Mouse (Mus musculus) forebrain, embryonic 14.5 days (tissue): ENCODE data around the gene Zmynd15. TPM values are rescaled to one million over a fixed set of nuclear protein-coding genes. Genes with fewer than 3 reads are reported as not detected.

Experiments used
- ATAC-seq: fragments of 200-750 bp; cut with Nextera tagmentation; 2 replicates; pipeline ENCODE4 v1.8.0; 2017; ENCODE audit warnings: mild to moderate bottlenecking, moderate library complexity
- DNase-seq: peaks from one replicate; pipeline ENCODE4 v3.0.0-alpha.2; 2015; ENCODE audit warnings: low spot score
- H3K27ac ChIP-seq: fragments of 300-500 bp; sonication (generic); 2 replicates; pipeline ENCODE4 v1.5.1; 2014; ENCODE audit warnings: low read depth, mild to moderate bottlenecking, control low read depth, low read length, moderate library complexity
- H3K27me3 ChIP-seq: fragments of 300-500 bp; sonication (generic); replicated peaks from 2 replicates; pipeline ENCODE4 v1.6.1; 2014; ENCODE audit warnings: low read length, control low read depth, mixed read lengths; ENCODE audit not compliant: control insufficient read depth, insufficient read depth
- H3K36me3 ChIP-seq: fragments of 300-500 bp; sonication (generic); 2 replicates; pipeline ENCODE4 v1.6.1; 2014; ENCODE audit warnings: low read length, control low read depth; ENCODE audit not compliant: control insufficient read depth, insufficient read depth
- H3K4me1 ChIP-seq: fragments of 300-500 bp; sonication (generic); 2 replicates; pipeline ENCODE4 v1.6.1; 2014; ENCODE audit warnings: antibody characterized with exemption, low read length, control low read depth; ENCODE audit not compliant: control insufficient read depth, insufficient read depth
- H3K4me2 ChIP-seq: fragments of 300-500 bp; sonication (generic); 2 replicates; pipeline ENCODE4 v1.6.1; 2014; ENCODE audit warnings: mild to moderate bottlenecking, control low read depth, low read length
- H3K4me3 ChIP-seq: fragments of 300-500 bp; sonication (generic); 2 replicates; pipeline ENCODE4 v1.5.1; 2014; ENCODE audit warnings: low read depth, low read length, control low read depth
- H3K9ac ChIP-seq: fragments of 300-500 bp; sonication (generic); 2 replicates; pipeline ENCODE4 v1.6.1; 2014; ENCODE audit warnings: mild to moderate bottlenecking, low read length, control low read depth, moderate library complexity
- H3K9me3 ChIP-seq: fragments of 300-500 bp; sonication (generic); replicated peaks from 2 replicates; pipeline ENCODE4 v1.6.1; 2016; ENCODE audit warnings: low read length, control low read depth, mixed read lengths; ENCODE audit not compliant: control insufficient read depth
- WGBS: fragments of 180-500 bp; shearing (Covaris S2); extraction: QIAGEN DNeasy Blood & Tissue Kit; methylation state at CpG from one replicate; pipeline ENCODE4 v1.1.7; 2014; 5-methylcytosine and 5-hydroxymethylcytosine counted together
- polyA plus RNA-seq: library from polyadenylated mRNA; unstranded; fragments of >200 nt; fragmentation: Nextera tagmentation; extraction: Ambion mirVana; gene quantifications from 2 replicates; pipeline ENCODE4 v1.2.1, GENCODE M21; 2014

The Zmynd15 gene
- polyA plus RNA-seq, 1 experiment from 2014 or later: 0.19 TPM

DNA sequence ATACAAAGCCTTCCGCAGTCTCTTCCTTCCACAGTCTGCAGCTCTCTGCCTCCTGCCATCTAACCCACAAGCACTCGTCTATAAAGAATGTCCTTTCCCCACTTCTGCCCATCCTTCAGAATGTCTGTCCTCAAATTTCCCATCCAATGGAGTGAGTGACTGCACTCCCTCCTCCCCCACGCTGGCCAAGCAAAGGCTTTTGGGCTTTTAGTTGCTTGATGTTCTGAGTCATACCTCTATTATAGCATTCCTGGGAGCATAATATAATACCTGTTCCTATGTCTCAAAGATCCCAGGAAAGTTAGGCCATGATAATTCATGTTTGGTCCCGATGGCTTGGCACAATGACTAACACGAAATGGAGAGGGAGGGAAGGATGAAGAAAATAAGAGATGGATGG, 27.7 kb upstream of the Zmynd15 start:
- DNase-seq: no peak
- ATAC-seq: no peak
- peaks cover 12% of the 10 kb centered on the region for H3K4me1 ChIP-seq
- no peaks in the 10 kb centered on the region for H3K27me3 ChIP-seq
- H3K36me3 ChIP-seq: peaks cover 12% of the 10 kb centered on the region
- H3K27ac ChIP-seq: peak overlapping the region; percentile 86
- peak overlapping the region; percentile 67 for H3K4me2 ChIP-seq
- peak overlapping the region; percentile 84; the same call in 1 of the 2 replicates for H3K9ac ChIP-seq
- WGBS: 28% methylated on average over 5 of the region's 5 CpGs
- H3K9me3 ChIP-seq: no peaks in the 10 kb centered on the region
- H3K4me3 ChIP-seq: peak overlapping the region; percentile 80; the same call in 1 of the 2 replicates

GRCm38 (mm10) chr11:70432048-70432894, 27.0 kb upstream of the Zmynd15 start, which contains the start of gene Arrb2:
Arrb2 (plus strand) TSS chr11:70432635.
- peaks cover 19% of the 10 kb centered on the region for H3K36me3 ChIP-seq
- H3K27me3 ChIP-seq: no peaks in the 10 kb centered on the region
- DNase-seq (peak; percentile 99), ATAC-seq (peak; percentile 96)
- under 1% methylated on average over 70 of the region's 75 CpGs for WGBS
- peak within 1 kb of the TSS; percentile 86 for H3K27ac ChIP-seq
- no peaks in the 10 kb centered on the region for H3K9me3 ChIP-seq
- H3K4me3 ChIP-seq: peak within 1 kb of the TSS; percentile 80
- peak within 1 kb of the TSS; percentile 67 for H3K4me2 ChIP-seq
- H3K4me1 ChIP-seq: peaks cover 12% of the 10 kb centered on the region
- H3K9ac ChIP-seq: peak within 1 kb of the TSS; percentile 84

GRCm38 (mm10) chr11:70432895-70433568, 26.2 kb upstream of the Zmynd15 start:
- Histone ChIP-seq H3K4me1 (peaks cover 12% of the 10 kb centered on the region), H3K9me3 (no peaks in the 10 kb centered on the region), H3K36me3 (peaks cover 27% of the 10 kb centered on the region), H3K4me3 (peak overlapping the region; percentile 80), H3K27ac (peak overlapping the region; percentile 86), H3K4me2 (peak overlapping the region; percentile 67), H3K9ac (peak overlapping the region; percentile 84), H3K27me3 (no peaks in the 10 kb centered on the region)
- DNase-seq: peak; percentile 58
- peak; percentile 57 for ATAC-seq
- WGBS: 5% methylated on average over 15 of the region's 15 CpGs

DNA sequence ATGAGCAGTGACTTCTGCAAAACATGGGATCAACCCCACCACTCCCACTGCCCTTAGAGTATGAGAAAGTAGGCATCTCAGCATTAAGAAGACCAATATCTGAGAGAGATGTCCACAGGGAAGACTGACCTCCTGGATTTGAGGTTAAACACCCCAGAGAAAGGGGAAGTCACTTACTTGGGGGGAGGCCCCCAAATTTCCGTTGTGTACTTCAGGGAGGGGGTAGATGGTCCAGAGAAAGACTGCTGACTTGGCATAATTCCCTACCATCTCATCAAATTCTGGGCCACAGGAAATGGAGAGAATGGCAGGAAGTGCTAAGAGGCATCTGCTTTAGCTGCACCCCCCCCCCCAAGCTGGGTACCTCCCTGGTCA, 25.7 kb upstream of the Zmynd15 start:
- Histone ChIP-seq H3K27me3 (no peaks in the 10 kb centered on the region), H3K4me2 (peak overlapping the region; percentile 67), H3K36me3 (peaks cover 32% of the 10 kb centered on the region), H3K9ac (peak overlapping the region; percentile 84), H3K9me3 (no peaks in the 10 kb centered on the region), H3K4me1 (peaks cover 12% of the 10 kb centered on the region), H3K4me3 (peak overlapping the region; percentile 80), H3K27ac (no peak overlapping the region)
- 67% methylated on average over 1 of the region's 1 CpGs for WGBS
- ATAC-seq: no peak
- DNase-seq: no peak

DNA sequence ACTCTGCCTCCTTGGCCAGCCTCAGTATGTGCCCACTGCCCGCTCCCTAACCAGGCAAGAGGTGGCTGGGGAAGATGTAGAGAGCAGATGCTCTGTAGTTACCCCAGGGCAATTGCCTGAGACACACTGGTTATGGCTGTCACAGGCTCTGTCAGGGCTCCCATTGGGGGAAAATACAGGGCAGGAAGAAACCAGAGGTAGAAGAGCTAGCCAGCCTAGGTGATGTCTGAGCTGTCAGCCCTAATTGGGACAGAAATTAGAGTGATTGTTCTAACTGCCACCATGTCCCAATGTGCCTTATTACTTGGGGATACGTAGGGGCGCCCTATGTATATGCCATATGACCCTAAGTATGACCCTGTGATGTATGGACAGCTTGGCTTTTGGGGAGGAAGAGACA, 25.3 kb upstream of the Zmynd15 start:
- ATAC-seq (no peak), DNase-seq (no peak)
- peak overlapping the region; percentile 4; the same call in 1 of the 2 replicates for H3K9ac ChIP-seq
- peaks cover 36% of the 10 kb centered on the region for H3K36me3 ChIP-seq
- peak overlapping the region; percentile 67 for H3K4me2 ChIP-seq
- 93% methylated on average over 3 of the region's 3 CpGs for WGBS
- no peak overlapping the region for H3K27ac ChIP-seq
- H3K4me1 ChIP-seq: peaks cover 12% of the 10 kb centered on the region
- no peaks in the 10 kb centered on the region for H3K9me3 ChIP-seq
- no peaks in the 10 kb centered on the region for H3K27me3 ChIP-seq
- H3K4me3 ChIP-seq: no peak overlapping the region

DNA sequence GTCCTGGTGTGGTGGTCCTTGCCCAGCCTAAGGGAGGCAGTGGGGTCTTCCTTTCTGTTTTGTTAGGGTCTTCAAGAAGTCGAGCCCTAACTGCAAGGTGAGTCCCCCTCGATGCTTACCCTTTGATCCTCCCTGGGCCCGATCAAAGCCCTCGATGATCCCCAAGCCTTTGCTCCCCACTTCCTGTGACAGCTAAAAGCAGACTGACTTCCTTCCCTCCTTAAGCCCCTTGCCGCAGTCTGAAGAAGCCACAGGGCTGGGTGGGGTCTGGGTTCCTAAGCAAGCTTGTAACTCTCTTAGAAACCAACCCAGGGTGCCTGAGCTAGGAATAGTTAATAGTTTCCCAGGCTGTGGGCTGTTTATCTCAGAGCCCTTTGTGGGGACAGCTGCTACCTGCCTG, 23.8 kb upstream of the Zmynd15 start:
- H3K27me3 ChIP-seq: no peaks in the 10 kb centered on the region
- H3K4me2 ChIP-seq: no peak overlapping the region
- DNase-seq (no peak), ATAC-seq (no peak)
- H3K9ac ChIP-seq: no peak overlapping the region
- H3K36me3 ChIP-seq: peaks cover 51% of the 10 kb centered on the region
- no peak overlapping the region for H3K4me3 ChIP-seq
- H3K9me3 ChIP-seq: no peaks in the 10 kb centered on the region
- H3K4me1 ChIP-seq: peaks cover 12% of the 10 kb centered on the region
- WGBS: 91% methylated on average over 5 of the region's 5 CpGs
- H3K27ac ChIP-seq: no peak overlapping the region

DNA sequence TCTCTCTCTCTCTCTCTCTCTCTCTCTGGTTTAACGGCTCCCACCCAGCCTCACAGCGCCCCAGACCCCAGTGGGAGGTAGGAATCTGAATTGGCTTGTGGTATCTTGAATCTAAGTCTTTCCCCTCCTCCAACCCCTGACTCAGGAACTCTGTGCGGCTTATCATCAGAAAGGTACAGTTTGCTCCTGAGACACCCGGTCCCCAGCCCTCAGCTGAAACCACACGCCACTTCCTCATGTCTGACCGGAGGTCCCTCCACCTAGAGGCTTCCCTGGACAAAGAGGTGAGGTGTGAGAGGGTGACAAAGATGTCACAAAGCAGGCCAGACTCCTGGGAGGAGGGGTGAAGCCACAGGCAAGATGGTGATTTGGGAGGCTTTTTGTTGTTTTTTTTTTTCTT, 21.8 kb upstream of the Zmynd15 start:
- H3K9ac ChIP-seq: no peak overlapping the region
- H3K27me3 ChIP-seq: no peaks in the 10 kb centered on the region
- H3K9me3 ChIP-seq: no peaks in the 10 kb centered on the region
- DNase-seq: no peak
- no peak overlapping the region for H3K27ac ChIP-seq
- ATAC-seq: no peak
- peaks cover 64% of the 10 kb centered on the region for H3K36me3 ChIP-seq
- H3K4me3 ChIP-seq: no peak overlapping the region
- peaks cover 12% of the 10 kb centered on the region for H3K4me1 ChIP-seq
- 94% methylated on average over 6 of the region's 6 CpGs for whole genome bisulfite sequencing
- no peak overlapping the region for H3K4me2 ChIP-seq

DNA sequence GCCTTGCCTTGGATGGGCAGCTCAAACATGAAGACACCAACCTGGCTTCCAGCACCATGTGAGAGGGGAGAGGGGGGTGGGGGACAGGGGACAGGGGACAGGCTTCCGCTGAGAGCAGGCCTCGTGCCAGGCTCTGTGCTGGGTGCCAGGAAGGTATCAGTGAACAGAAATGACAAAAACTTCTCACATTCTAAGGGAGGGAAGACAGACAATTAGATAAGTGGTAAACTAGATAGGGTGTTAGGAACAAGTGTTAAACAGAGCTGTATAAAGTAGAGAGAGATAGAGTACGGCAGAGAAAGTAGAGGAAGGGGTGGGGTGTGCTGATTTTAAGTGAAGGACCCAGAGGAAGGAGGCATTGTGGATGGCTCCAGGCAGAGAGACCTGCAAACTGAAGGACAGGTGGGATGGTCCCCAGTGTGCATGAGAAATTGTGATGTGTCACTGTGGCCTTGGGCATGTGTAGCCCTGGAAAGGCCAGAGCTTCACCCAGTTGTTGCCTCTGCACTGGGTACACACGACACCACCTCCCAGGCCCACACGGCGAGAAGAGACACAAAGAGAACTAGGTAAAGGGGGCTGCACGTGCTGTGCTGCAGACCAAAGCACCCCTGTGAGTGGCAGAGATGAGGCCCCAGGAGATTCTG, 20.4 kb upstream of the Zmynd15 start:
- DNase-seq (no peak), ATAC-seq (no peak)
- WGBS: 87% methylated on average over 7 of the region's 7 CpGs
- Histone ChIP-seq H3K9ac (no peak overlapping the region), H3K27me3 (no peaks in the 10 kb centered on the region), H3K4me3 (no peak overlapping the region), H3K4me2 (no peak overlapping the region), H3K36me3 (peaks cover 64% of the 10 kb centered on the region), H3K9me3 (no peaks in the 10 kb centered on the region), H3K4me1 (peaks cover 5% of the 10 kb centered on the region), H3K27ac (no peak overlapping the region)
